Mouse (Mus musculus): Measurements from ENCODE around the gene Tmem8. TPM values are rescaled to one million over a fixed set of nuclear protein-coding genes. Genes with fewer than 3 reads are reported as not detected.

Tmem8 gene
- total RNA-seq, 2 experiments from 2014 or later = 12.0 to 13.2 TPM

- peak in 1 of 2 experiments; percentile 59 for DNase-seq (ENCODE audit: low spot score in 2 of 2)
Measured at GRCm38 (mm10) chr17:26138901-26139381, 25.8 kb downstream of the Tmem8 start.

DNA sequence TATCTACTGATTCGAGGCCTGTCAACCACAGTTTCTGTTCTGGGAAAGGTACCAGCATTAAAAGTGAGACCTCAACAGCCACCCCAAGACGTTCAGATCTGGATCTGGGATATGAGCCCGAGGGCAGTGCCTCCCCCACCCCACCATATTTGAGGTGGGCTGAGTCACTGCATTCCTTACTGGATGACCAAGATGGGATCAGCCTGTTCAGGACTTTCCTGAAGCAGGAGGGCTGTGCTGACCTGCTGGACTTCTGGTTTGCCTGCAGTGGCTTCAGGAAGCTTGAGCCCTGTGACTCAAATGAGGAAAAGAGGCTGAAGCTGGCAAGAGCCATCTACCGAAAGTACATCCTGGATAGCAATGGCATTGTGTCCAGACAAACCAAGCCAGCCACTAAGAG, 29.7 kb downstream of the Tmem8 start:
- DNase-seq (ENCODE audit: low spot score in 2 of 2) = no peak

GRCm38 (mm10) chr17:26143386-26143785, 30.3 kb downstream of the Tmem8 start:
- DNase-seq (ENCODE audit: low spot score in 2 of 2) = no peak

GRCm38 (mm10) chr17:26149056-26149455, 36.0 kb downstream of the Tmem8 start:
- no peak for DNase-seq (ENCODE audit: low spot score in 2 of 2)

DNA sequence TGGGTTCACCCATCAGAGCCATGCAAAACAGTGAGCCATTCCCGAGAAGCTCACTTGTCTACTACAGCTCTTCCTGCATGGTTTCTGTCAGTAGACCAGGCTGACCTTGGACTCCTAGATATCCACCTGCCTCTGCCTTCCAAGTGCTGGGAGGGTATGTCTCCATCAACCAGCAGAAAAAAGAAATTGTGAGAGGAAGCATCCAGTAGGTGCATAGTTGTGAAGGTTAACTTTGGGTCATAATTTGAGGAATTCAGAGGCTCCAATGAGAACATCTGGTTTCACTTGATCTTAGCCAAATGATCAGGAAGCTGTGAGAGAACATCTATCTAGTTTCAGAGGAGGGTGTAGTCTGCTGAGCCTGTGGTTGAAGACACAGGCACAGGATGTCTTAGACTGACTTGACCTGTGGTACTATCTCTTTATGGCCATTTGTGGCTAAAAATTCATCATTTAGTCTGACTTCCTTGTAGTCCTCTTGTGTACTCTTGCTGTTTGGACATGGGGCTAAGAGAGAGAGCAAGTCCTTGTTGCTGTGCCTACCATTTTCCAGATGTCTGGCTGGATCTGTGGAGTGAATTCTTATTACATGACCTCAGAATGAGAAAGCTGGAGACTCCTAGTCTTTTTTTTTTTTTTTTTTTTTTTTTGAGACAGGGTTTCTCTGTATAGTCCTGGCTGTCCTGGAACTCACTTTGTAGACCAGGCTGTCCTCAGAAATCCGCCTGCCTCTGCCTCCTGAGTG, 39.0 kb downstream of the Tmem8 start:
- DNase-seq (ENCODE audit: low spot score in 2 of 2) = no peak

- DNase-seq (ENCODE audit: low spot score in 2 of 2) = no peak
Measured at GRCm38 (mm10) chr17:26162736-26163135, 49.6 kb downstream of the Tmem8 start.

- DNase-seq (ENCODE audit: low spot score in 2 of 2) = no peak
Measured at GRCm38 (mm10) chr17:26168039-26168438, 54.9 kb downstream of the Tmem8 start.

Other genes with a start within 250 kb of the Tmem8 start
- gene Mcrip2, start 244.5 kb upstream of the Tmem8 start, total RNA-seq (2021) = 10 to 100 TPM; 23.3 to 23.7 TPM
- gene Mettl26, start 238.2 kb upstream of the Tmem8 start, total RNA-seq (2021) = 10 to 100 TPM; 36.3 TPM
- gene Wfikkn1, start 232.4 kb upstream of the Tmem8 start, total RNA-seq (2021) = 1 to 10 TPM; 1.7 to 2.2 TPM
- 10 to 100 TPM; 49.4 to 54.7 TPM for gene Rab40c, start 193.6 kb upstream of the Tmem8 start, total RNA-seq (2021)
- 100 to 1,000 TPM; 108 to 113 TPM for gene Pigq, start 168.4 kb upstream of the Tmem8 start, total RNA-seq (2021)
- gene Nhlrc4, start 168.3 kb upstream of the Tmem8 start, total RNA-seq (2021) = under 1 TPM; 0.32 to 0.36 TPM
- gene A930017K11Rik, start 160.7 kb upstream of the Tmem8 start, total RNA-seq (2021) = under 1 TPM; 0.99 TPM
- 10 to 100 TPM; 50.6 to 54.1 TPM for gene Capn15, start 127.5 kb upstream of the Tmem8 start, total RNA-seq (2021)
- 100 to 1,000 TPM; 106 TPM for gene Rab11fip3, start 43.7 kb upstream of the Tmem8 start, total RNA-seq (2021)
- gene Decr2, start 23.0 kb upstream of the Tmem8 start, total RNA-seq (2021) = 10 to 100 TPM; 27.4 to 29.7 TPM
- gene Nme4, start 17.7 kb upstream of the Tmem8 start, total RNA-seq (2021) = 1 to 10 TPM; 3.8 to 5.8 TPM
- gene Mrpl28, start 10.2 kb downstream of the Tmem8 start, total RNA-seq (2021) = 10 to 100 TPM; 68.8 to 70.0 TPM
- gene Axin1, start 25.4 kb downstream of the Tmem8 start, total RNA-seq (2021) = 10 to 100 TPM; 28.3 to 28.5 TPM
- gene Pdia2, start 85.8 kb downstream of the Tmem8 start, total RNA-seq (2021) = under 1 TPM; 0.18 to 0.35 TPM
- gene Rgs11, start 89.7 kb downstream of the Tmem8 start, total RNA-seq (2021) = 10 to 100 TPM; 32.4 to 41.9 TPM
- 10 to 100 TPM; 64.8 to 65.1 TPM for gene Arhgdig, start 94.5 kb downstream of the Tmem8 start, total RNA-seq (2021)
- 10 to 100 TPM; 19.6 to 21.4 TPM for gene Fam234a, start 130.9 kb downstream of the Tmem8 start, total RNA-seq (2021)
- gene Luc7l, start 139.6 kb downstream of the Tmem8 start, total RNA-seq (2021) = 10 to 100 TPM; 87.4 to 91.8 TPM

Data from layer of hippocampus, adult 18-20 months (tissue).